Mouse (Mus musculus): Measurements from ENCODE around the gene Fscn2. TPM values are rescaled to one million over a fixed set of nuclear protein-coding genes. Genes with fewer than 3 reads are reported as not detected.
"Not testable (repeated sequence)": the region's sequence is repeated elsewhere in the genome, so short reads cannot be mapped to it uniquely, and the experiment has no call there.

Fscn2 gene
- polyA plus RNA-seq, 1 experiment from 2014 or later, result not detected

DNA sequence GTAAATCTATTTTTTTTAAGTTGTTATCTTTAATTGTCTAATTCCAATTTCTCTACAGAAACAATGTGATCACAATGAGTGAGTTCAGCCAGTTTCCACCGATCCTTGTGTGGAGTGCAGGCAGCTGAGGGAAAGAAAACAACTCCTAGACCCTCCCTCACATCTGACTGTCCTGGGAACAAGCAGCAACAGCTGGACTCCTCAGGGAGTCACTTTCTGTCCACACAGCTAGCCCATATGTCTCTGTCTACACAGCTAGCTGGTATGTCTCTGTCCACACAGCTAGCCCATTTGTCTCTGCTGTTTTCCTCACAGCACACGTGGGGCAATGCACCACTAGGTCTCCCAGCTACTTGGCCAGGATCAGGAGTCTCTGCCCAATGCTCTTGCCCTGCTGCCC is 36.3 kb downstream of the Fscn2 start:
- WGBS (ENCODE audit: insufficient replicate concordance), result 84% methylated on average over 2 of the region's 2 CpGs
- no peak for ATAC-seq (ENCODE audit: low read depth)
- peaks cover 37% of the 10 kb centered on the region for H3K36me3 ChIP-seq (ENCODE audit: control insufficient read depth, insufficient read depth)

DNA sequence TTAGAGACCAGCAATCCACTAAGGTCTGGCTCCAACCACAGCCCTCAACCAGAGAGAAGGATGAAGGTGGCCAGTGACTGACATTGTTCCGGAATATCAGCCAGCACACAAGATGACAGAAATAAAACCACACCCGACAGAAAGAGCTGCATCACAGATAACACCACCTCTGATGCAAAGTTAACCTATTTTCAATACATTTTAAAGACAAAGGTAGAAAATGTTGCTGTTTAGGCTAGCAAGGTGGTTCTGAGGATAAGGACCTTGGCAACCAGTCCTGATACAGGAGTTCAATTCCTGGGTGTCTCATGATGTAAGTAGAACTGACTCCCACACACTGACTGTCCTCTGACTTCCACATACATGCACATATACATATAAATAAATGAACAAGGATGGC is 38.0 kb downstream of the Fscn2 start:
- H3K36me3 ChIP-seq (ENCODE audit: control insufficient read depth, insufficient read depth), result peaks cover 49% of the 10 kb centered on the region
- peak; percentile 69 for ATAC-seq (ENCODE audit: low read depth)
- H3K27ac ChIP-seq (ENCODE audit: low read length), result peak overlapping the region; percentile 34; the same call in 1 of the 2 replicates
- 16% methylated on average over 2 of the region's 2 CpGs for WGBS (ENCODE audit: insufficient replicate concordance)
- H3K4me2 ChIP-seq (ENCODE audit: low read depth, low read length), result no peak overlapping the region
- no peaks in the 10 kb centered on the region for H3K27me3 ChIP-seq (ENCODE audit: control insufficient read depth, insufficient read depth, low read depth, low read length)
- H3K4me1 ChIP-seq (ENCODE audit: control insufficient read depth, low read depth, low read length), result peaks cover 20% of the 10 kb centered on the region
- H3K9ac ChIP-seq (ENCODE audit: low read depth, low read length), result no peak overlapping the region
- H3K4me3 ChIP-seq (ENCODE audit: low read depth, low read length), result no peak overlapping the region
- no peaks in the 10 kb centered on the region for H3K9me3 ChIP-seq (replicated peaks; ENCODE audit: control insufficient read depth, low read length)

More for the DNA sequence above, 36.3 kb downstream of the Fscn2 start:
- H3K4me3 ChIP-seq (ENCODE audit: low read depth, low read length), result no peak overlapping the region
- no peak overlapping the region for H3K4me2 ChIP-seq (ENCODE audit: low read depth, low read length)
- no peak overlapping the region for H3K27ac ChIP-seq (ENCODE audit: low read length)
- no peaks in the 10 kb centered on the region for H3K27me3 ChIP-seq (ENCODE audit: control insufficient read depth, insufficient read depth, low read depth, low read length)
- H3K4me1 ChIP-seq (ENCODE audit: control insufficient read depth, low read depth, low read length), result peaks cover 20% of the 10 kb centered on the region
- no peaks in the 10 kb centered on the region for H3K9me3 ChIP-seq (replicated peaks; ENCODE audit: control insufficient read depth, low read length)
- no peak overlapping the region for H3K9ac ChIP-seq (ENCODE audit: low read depth, low read length)

DNA sequence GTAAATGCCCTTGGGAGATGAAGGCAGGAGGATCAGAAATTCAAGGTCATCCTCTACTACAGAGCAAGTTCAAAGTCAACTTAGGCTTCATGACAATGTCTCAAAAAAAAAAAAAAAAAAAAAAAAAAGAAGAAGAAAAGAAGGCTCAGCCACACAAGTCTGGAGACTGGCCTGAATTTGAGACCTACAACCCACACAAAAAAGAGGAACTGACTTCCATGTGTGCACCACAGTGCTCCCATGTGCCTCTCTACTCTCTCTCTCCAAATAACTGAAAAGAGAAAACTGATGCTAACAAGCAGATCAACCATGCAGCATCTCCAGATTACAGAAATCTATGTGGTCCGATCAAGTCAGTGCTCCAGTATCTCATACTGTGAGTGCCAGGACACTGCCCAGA is 43.5 kb downstream of the Fscn2 start:
- no peak for ATAC-seq (ENCODE audit: low read depth)
- Histone ChIP-seq H3K36me3 (ENCODE audit: control insufficient read depth, insufficient read depth) (peaks cover 69% of the 10 kb centered on the region), H3K27me3 (ENCODE audit: control insufficient read depth, insufficient read depth, low read depth, low read length) (no peaks in the 10 kb centered on the region), H3K27ac (ENCODE audit: low read length) (no peak overlapping the region), H3K9me3 (replicated peaks; ENCODE audit: control insufficient read depth, low read length) (no peaks in the 10 kb centered on the region), H3K4me3 (ENCODE audit: low read depth, low read length) (no peak overlapping the region), H3K9ac (ENCODE audit: low read depth, low read length) (no peak overlapping the region), H3K4me2 (ENCODE audit: low read depth, low read length) (no peak overlapping the region), H3K4me1 (ENCODE audit: control insufficient read depth, low read depth, low read length) (peaks cover 24% of the 10 kb centered on the region)
- 58% methylated on average over 1 of the region's 1 CpGs for WGBS (ENCODE audit: insufficient replicate concordance)

DNA sequence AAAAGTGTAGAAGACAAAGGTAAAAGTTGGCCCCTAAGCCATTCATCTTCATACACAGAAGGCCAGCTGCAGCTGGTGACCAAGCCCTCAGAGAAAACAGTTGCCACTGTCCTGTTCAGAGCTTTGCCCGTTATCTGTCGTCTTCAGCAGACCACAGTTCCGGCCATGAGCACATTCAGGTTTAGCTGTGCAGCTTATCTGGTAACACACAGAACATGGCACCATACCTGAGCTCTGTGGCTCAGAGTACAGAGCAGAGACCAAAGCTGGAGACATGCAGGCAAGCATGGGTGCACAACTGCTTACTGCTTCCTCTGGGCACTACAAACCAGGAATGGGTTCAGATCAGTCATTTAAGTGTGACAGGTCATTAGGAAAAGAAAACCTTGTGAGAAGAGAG is 44.5 kb downstream of the Fscn2 start:
- Histone ChIP-seq H3K9me3 (replicated peaks; ENCODE audit: control insufficient read depth, low read length) (no peaks in the 10 kb centered on the region), H3K36me3 (ENCODE audit: control insufficient read depth, insufficient read depth) (peaks cover 69% of the 10 kb centered on the region), H3K4me1 (ENCODE audit: control insufficient read depth, low read depth, low read length) (peaks cover 17% of the 10 kb centered on the region), H3K27ac (ENCODE audit: low read length) (no peak overlapping the region), H3K27me3 (ENCODE audit: control insufficient read depth, insufficient read depth, low read depth, low read length) (no peaks in the 10 kb centered on the region), H3K9ac (ENCODE audit: low read depth, low read length) (no peak overlapping the region), H3K4me2 (ENCODE audit: low read depth, low read length) (no peak overlapping the region), H3K4me3 (ENCODE audit: low read depth, low read length) (no peak overlapping the region)
- peak; percentile 94 for ATAC-seq (ENCODE audit: low read depth)
- 24% methylated on average over 3 of the region's 3 CpGs for WGBS (ENCODE audit: insufficient replicate concordance)

DNA sequence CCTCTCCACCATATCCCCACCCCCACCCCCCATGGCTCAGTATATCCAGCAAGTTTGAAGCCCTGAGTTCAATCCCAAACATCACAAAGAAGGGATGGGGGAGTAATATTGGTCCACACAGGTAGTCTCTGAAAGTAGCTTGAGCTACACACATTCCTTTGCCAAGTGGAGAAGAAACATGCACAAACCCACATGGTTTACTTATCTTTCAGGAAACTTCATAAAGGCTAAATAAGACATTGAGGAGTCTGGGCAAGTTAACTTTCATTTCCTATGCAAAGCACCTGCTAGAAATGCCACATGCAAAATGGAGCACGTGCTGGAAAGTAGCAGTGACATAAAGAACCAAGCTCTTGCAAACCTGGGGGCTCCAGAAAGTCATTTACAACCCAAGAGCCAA is 45.1 kb downstream of the Fscn2 start:
- no peak for ATAC-seq (ENCODE audit: low read depth)
- Histone ChIP-seq H3K36me3 (ENCODE audit: control insufficient read depth, insufficient read depth) (peaks cover 70% of the 10 kb centered on the region), H3K27ac (ENCODE audit: low read length) (0 out of 2 replicates have a peak overlapping the region, but pooled peaks have one; percentile 1), H3K4me1 (ENCODE audit: control insufficient read depth, low read depth, low read length) (peaks cover 17% of the 10 kb centered on the region), H3K27me3 (ENCODE audit: control insufficient read depth, insufficient read depth, low read depth, low read length) (no peaks in the 10 kb centered on the region), H3K9me3 (replicated peaks; ENCODE audit: control insufficient read depth, low read length) (no peaks in the 10 kb centered on the region), H3K9ac (ENCODE audit: low read depth, low read length) (no peak overlapping the region), H3K4me3 (ENCODE audit: low read depth, low read length) (no peak overlapping the region), H3K4me2 (ENCODE audit: low read depth, low read length) (no peak overlapping the region)
- 52% methylated on average over 1 of the region's 1 CpGs for WGBS (ENCODE audit: insufficient replicate concordance)

DNA sequence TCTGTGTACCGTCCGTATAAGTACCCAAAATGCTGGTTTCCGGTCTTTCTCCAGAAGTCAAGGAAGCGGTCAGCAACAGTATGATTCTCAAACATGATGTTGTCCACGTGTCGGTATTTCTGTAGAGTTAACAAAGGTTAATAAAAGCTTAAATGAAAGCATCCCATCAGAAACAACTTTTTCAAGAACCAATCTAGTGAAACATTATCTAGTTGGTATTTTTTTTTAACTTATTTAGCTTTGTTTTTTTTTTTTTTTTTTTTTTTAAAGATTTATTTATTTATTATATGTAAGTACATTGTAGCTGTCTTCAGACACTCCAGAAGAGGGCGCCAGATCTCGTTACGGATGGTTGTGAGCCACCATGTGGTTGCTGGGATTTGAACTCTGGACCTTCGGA is 52.3 kb downstream of the Fscn2 start:
- H3K4me1 ChIP-seq (ENCODE audit: control insufficient read depth, low read depth, low read length); H3K4me2 ChIP-seq (ENCODE audit: low read depth, low read length); H3K27me3 ChIP-seq (ENCODE audit: control insufficient read depth, insufficient read depth, low read depth, low read length); H3K9me3 ChIP-seq (replicated peaks; ENCODE audit: control insufficient read depth, low read length); ATAC-seq (ENCODE audit: low read depth); H3K9ac ChIP-seq (ENCODE audit: low read depth, low read length); H3K4me3 ChIP-seq (ENCODE audit: low read depth, low read length); H3K27ac ChIP-seq (ENCODE audit: low read length): not testable (repeated sequence)
- peaks cover 74% of the 10 kb centered on the region for H3K36me3 ChIP-seq (ENCODE audit: control insufficient read depth, insufficient read depth)
- WGBS (ENCODE audit: insufficient replicate concordance), result 92% methylated on average over 7 of the region's 10 CpGs

Small RNA genes within 50 kb of the gene (microRNA-seq; reads per million reads assigned to microRNA genes)
- not detected for gene Gm23419
- not detected for gene Mir6935

Other genes starting within 250 kb of the Fscn2 start
- gene Slc38a10, start 210.2 kb upstream of the Fscn2 start, polyA plus RNA-seq (2015; fragmentation: Nextera tagmentation; extraction: Ambion mirVana), result 36.6 and 42.0 TPM in 2 replicates
- 0.84 TPM in 2 replicates for gene Bahcc1, start 128.6 kb upstream of the Fscn2 start, polyA plus RNA-seq (2015; fragmentation: Nextera tagmentation; extraction: Ambion mirVana)
- gene Actg1, start 13.0 kb upstream of the Fscn2 start, polyA plus RNA-seq (2015; fragmentation: Nextera tagmentation; extraction: Ambion mirVana), result 531 and 545 TPM in 2 replicates
- 6.0 and 6.5 TPM in 2 replicates for gene Faap100, start 17.2 kb downstream of the Fscn2 start, polyA plus RNA-seq (2015; fragmentation: Nextera tagmentation; extraction: Ambion mirVana)
- gene Nploc4, start 76.2 kb downstream of the Fscn2 start, polyA plus RNA-seq (2015; fragmentation: Nextera tagmentation; extraction: Ambion mirVana), result 18.5 and 19.0 TPM in 2 replicates
- gene Tspan10, start 81.1 kb downstream of the Fscn2 start, polyA plus RNA-seq (2015; fragmentation: Nextera tagmentation; extraction: Ambion mirVana), result not detected in 2 replicates
- 0.09 and 0.13 TPM in 2 replicates for gene Pde6g, start 92.0 kb downstream of the Fscn2 start, polyA plus RNA-seq (2015; fragmentation: Nextera tagmentation; extraction: Ambion mirVana)
- 9.1 and 9.3 TPM in 2 replicates for gene Oxld1, start 96.5 kb downstream of the Fscn2 start, polyA plus RNA-seq (2015; fragmentation: Nextera tagmentation; extraction: Ambion mirVana)
- gene Ccdc137, start 96.6 kb downstream of the Fscn2 start, polyA plus RNA-seq (2015; fragmentation: Nextera tagmentation; extraction: Ambion mirVana), result 15.0 and 15.2 TPM in 2 replicates
- gene Arl16, start 106.1 kb downstream of the Fscn2 start, polyA plus RNA-seq (2015; fragmentation: Nextera tagmentation; extraction: Ambion mirVana), result 12.4 and 12.5 TPM in 2 replicates
- 81.5 and 83.1 TPM in 2 replicates for gene Mrpl12, start 123.1 kb downstream of the Fscn2 start, polyA plus RNA-seq (2015; fragmentation: Nextera tagmentation; extraction: Ambion mirVana)
- 37.0 and 38.9 TPM in 2 replicates for gene Slc25a10, start 130.3 kb downstream of the Fscn2 start, polyA plus RNA-seq (2015; fragmentation: Nextera tagmentation; extraction: Ambion mirVana)
- gene Gcgr, start 169.2 kb downstream of the Fscn2 start, polyA plus RNA-seq (2015; fragmentation: Nextera tagmentation; extraction: Ambion mirVana), result 18.7 and 20.7 TPM in 2 replicates
- gene Mcrip1, start 188.2 kb downstream of the Fscn2 start, polyA plus RNA-seq (2015; fragmentation: Nextera tagmentation; extraction: Ambion mirVana), result 38.5 and 39.1 TPM in 2 replicates
- 0.20 and 1.2 TPM in 2 replicates for gene Ppp1r27, start 189.6 kb downstream of the Fscn2 start, polyA plus RNA-seq (2015; fragmentation: Nextera tagmentation; extraction: Ambion mirVana)
- gene P4hb, start 211.7 kb downstream of the Fscn2 start, polyA plus RNA-seq (2015; fragmentation: Nextera tagmentation; extraction: Ambion mirVana), result 793 and 897 TPM in 2 replicates
- 201 and 205 TPM in 2 replicates for gene Arhgdia, start 220.1 kb downstream of the Fscn2 start, polyA plus RNA-seq (2015; fragmentation: Nextera tagmentation; extraction: Ambion mirVana)
- 52.4 and 87.2 TPM in 2 replicates for gene Alyref, start 236.8 kb downstream of the Fscn2 start, polyA plus RNA-seq (2015; fragmentation: Nextera tagmentation; extraction: Ambion mirVana)
- gene Anapc11, start 236.9 kb downstream of the Fscn2 start, polyA plus RNA-seq (2015; fragmentation: Nextera tagmentation; extraction: Ambion mirVana), result 66.8 and 67.8 TPM in 2 replicates
- gene Npb, start 246.9 kb downstream of the Fscn2 start, polyA plus RNA-seq (2015; fragmentation: Nextera tagmentation; extraction: Ambion mirVana), result 16.2 and 16.4 TPM in 2 replicates

Data from liver, embryonic 16.5 days (tissue).